32 mouse cellular contexts compared by ENCODE assay signal in the genomic region with DNA sequence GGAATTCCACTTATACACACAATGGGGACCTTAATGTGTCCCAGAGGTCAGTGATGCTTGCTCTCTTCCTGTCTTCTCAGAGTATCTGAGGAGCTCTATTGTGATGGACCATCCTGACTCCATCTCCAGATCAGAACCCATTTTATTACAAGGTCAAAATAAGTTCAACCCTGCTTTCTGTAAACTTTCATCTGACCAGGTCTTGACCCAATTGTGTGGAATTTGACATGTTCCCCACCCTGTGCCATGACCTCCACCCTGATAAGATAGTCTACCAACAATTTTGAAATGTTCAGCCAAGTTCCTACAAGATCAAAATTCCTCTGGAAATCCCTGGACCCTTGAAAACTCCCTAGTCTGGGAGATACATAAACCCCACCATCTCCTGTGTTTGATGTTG.
A peak's percentile ranks its signal among the peaks of the same experiment; 100 is the strongest.
DNase-seq lines count a peak whose midpoint lies in the region; ATAC-seq and TF ChIP-seq lines count a peak whose summit lies in the region.
"Had no signal": no experiment of that assay in that cellular context is flagged by ENCODE, and none has a peak within 500 bp of the region (broad histone marks: within the 10 kb centered on the region; RNA-seq: fewer than 3 reads in every experiment).

No protein-coding gene starts in this region.

- H3K27me3 ChIP-seq in heart, postnatal 0 days (ENCODE audit: control insufficient read depth, insufficient read depth, low read length) = no peaks in the 10 kb centered on the region
- no peaks in the 10 kb centered on the region for H3K27me3 ChIP-seq in liver, adult 2 months (ENCODE audit: control insufficient read depth, insufficient read depth, low read length)
- no peaks in the 10 kb centered on the region for H3K27me3 ChIP-seq in liver, embryonic 11.5 days (replicated peaks; ENCODE audit: control insufficient read depth, insufficient read depth, low read length)
- H3K27me3 ChIP-seq: CH12.LX; embryonic facial prominence, embryonic 13.5 days; forebrain, embryonic 15.5 days; hindbrain, embryonic 15.5 days; limb, embryonic 13.5 days; lung, embryonic 15.5 days; midbrain, embryonic 12.5 days; neural tube, embryonic 12.5 days had no signal

- no peaks in the 10 kb centered on the region for H3K9me3 ChIP-seq in heart, postnatal 0 days (replicated peaks; ENCODE audit: control insufficient read depth, low read length)
- no peaks in the 10 kb centered on the region for H3K9me3 ChIP-seq in liver, embryonic 11.5 days (ENCODE audit: control insufficient read depth, low read length)
- H3K9me3 ChIP-seq: embryonic facial prominence, embryonic 13.5 days; forebrain, embryonic 10.5 days; forebrain, embryonic 15.5 days; hindbrain, embryonic 10.5 days; hindbrain, embryonic 15.5 days; limb, embryonic 13.5 days; lung, embryonic 15.5 days; midbrain, embryonic 12.5 days; neural tube, embryonic 12.5 days had no signal

- TF ChIP-seq POLR2A in liver, adult 2 months (IDR thresholded peaks at IDR 0.05; ENCODE audit: extremely low read depth, insufficient read depth, low read length) = no peak

- no peak overlapping the region for H3K9ac ChIP-seq in heart, postnatal 0 days (replicated peaks; ENCODE audit: low read depth, low read length)
- no peak overlapping the region for H3K9ac ChIP-seq in liver, adult 2 months (ENCODE audit: low read depth, low read length)
- no peak overlapping the region for H3K9ac ChIP-seq in liver, embryonic 11.5 days (ENCODE audit: low read depth, low read length)
- H3K9ac ChIP-seq: embryonic facial prominence, embryonic 13.5 days; forebrain, embryonic 15.5 days; hindbrain, embryonic 15.5 days; limb, embryonic 13.5 days; liver, embryonic 14.5 days; lung, embryonic 15.5 days; midbrain, embryonic 12.5 days; neural tube, embryonic 12.5 days had no signal

- H3K27ac ChIP-seq in heart, postnatal 0 days (ENCODE audit: low read depth) = no peak overlapping the region
- H3K27ac ChIP-seq in liver, adult 2 months (replicated peaks; ENCODE audit: insufficient read depth, low read depth, low read length) = no peak overlapping the region
- H3K27ac ChIP-seq in liver, embryonic 11.5 days (ENCODE audit: low read depth, low read length) = no peak overlapping the region
- H3K27ac ChIP-seq: embryonic facial prominence, embryonic 13.5 days; forebrain, embryonic 10.5 days; forebrain, embryonic 15.5 days; heart, adult 2 months; hindbrain, embryonic 10.5 days; hindbrain, embryonic 15.5 days; limb, embryonic 13.5 days; liver, embryonic 14.5 days; lung, embryonic 15.5 days; midbrain, embryonic 12.5 days; neural tube, embryonic 12.5 days had no signal

- no peak for TF ChIP-seq CTCF in heart, postnatal 0 days (IDR thresholded peaks at IDR 0.05; ENCODE audit: low read depth)
- TF ChIP-seq CTCF in liver, adult 2 months (IDR thresholded peaks at IDR 0.05; ENCODE audit: low read depth, low read length) = no peak

- H3K4me1 ChIP-seq in heart, postnatal 0 days (ENCODE audit: control insufficient read depth, insufficient read depth) = no peaks in the 10 kb centered on the region
- H3K4me1 ChIP-seq in liver, adult 2 months (ENCODE audit: control insufficient read depth, insufficient read depth, low read length) = no peaks in the 10 kb centered on the region
- H3K4me1 ChIP-seq in liver, embryonic 11.5 days (replicated peaks; ENCODE audit: control insufficient read depth, insufficient read depth, low read length) = no peaks in the 10 kb centered on the region
- H3K4me1 ChIP-seq: embryonic facial prominence, embryonic 13.5 days; forebrain, embryonic 15.5 days; hindbrain, embryonic 15.5 days; limb, embryonic 13.5 days; midbrain, embryonic 12.5 days; neural tube, embryonic 12.5 days had no signal

- peak; percentile 60; the same call in 1 of the 2 replicates for TF ChIP-seq EP300 in heart, postnatal 0 days (IDR thresholded peaks at IDR 0.05; ENCODE audit: low read depth)

- peak; percentile 27 for ATAC-seq in heart, postnatal 0 days (ENCODE audit: insufficient read depth, low read depth)
- ATAC-seq in liver, embryonic 11.5 days (replicated peaks; ENCODE audit: low FRiP score) = no peak
- ATAC-seq: activated CD4-positive, CD25-positive, alpha-beta regulatory T cell, adult 4 months; forebrain, embryonic 15.5 days; inflammation-experienced regulatory T-cells, adult 6 months had no signal

- no peak overlapping the region for H3K4me2 ChIP-seq in heart, postnatal 0 days (ENCODE audit: low read depth, low read length)
- H3K4me2 ChIP-seq in liver, embryonic 11.5 days = no peak overlapping the region
- H3K4me2 ChIP-seq: embryonic facial prominence, embryonic 13.5 days; forebrain, embryonic 15.5 days; hindbrain, embryonic 15.5 days; limb, embryonic 13.5 days; lung, embryonic 15.5 days; midbrain, embryonic 12.5 days; neural tube, embryonic 12.5 days had no signal

- H3K4me3 ChIP-seq in heart, postnatal 0 days (ENCODE audit: low read depth, low read length) = no peak overlapping the region
- no peak overlapping the region for H3K4me3 ChIP-seq in liver, adult 2 months (ENCODE audit: insufficient read depth, low read depth, low read length)
- no peak overlapping the region for H3K4me3 ChIP-seq in liver, embryonic 11.5 days (ENCODE audit: low read depth, low read length)
- H3K4me3 ChIP-seq: embryonic facial prominence, embryonic 13.5 days; forebrain, embryonic 10.5 days; forebrain, embryonic 15.5 days; heart, adult 2 months; hindbrain, embryonic 10.5 days; hindbrain, embryonic 15.5 days; limb, embryonic 13.5 days; lung, embryonic 15.5 days; megakaryocyte, embryonic 14.5 days; midbrain, embryonic 12.5 days; myocyte; neural tube, embryonic 12.5 days had no signal

- no peaks in the 10 kb centered on the region for H3K36me3 ChIP-seq in heart, postnatal 0 days (replicated peaks; ENCODE audit: control insufficient read depth, insufficient read depth, low read length)
- no peaks in the 10 kb centered on the region for H3K36me3 ChIP-seq in liver, adult 2 months (ENCODE audit: control insufficient read depth, insufficient read depth, low read length)
- H3K36me3 ChIP-seq in liver, embryonic 11.5 days (ENCODE audit: control insufficient read depth, insufficient read depth, low read length) = no peaks in the 10 kb centered on the region
- H3K36me3 ChIP-seq: embryonic facial prominence, embryonic 13.5 days; forebrain, embryonic 10.5 days; forebrain, embryonic 15.5 days; hindbrain, embryonic 10.5 days; hindbrain, embryonic 15.5 days; limb, embryonic 13.5 days; lung, embryonic 15.5 days; midbrain, embryonic 12.5 days; neural tube, embryonic 12.5 days had no signal

- no peaks in the 10 kb centered on the region for H3K79me2 ChIP-seq in liver, adult 2 months (ENCODE audit: control insufficient read depth, insufficient read depth, low read length)

- peak; percentile 23 for DNase-seq in adrenal gland, adult 2 months
- no peak for DNase-seq in adrenal gland, postnatal 4 days (ENCODE audit: low spot score in 2 of 2)
- DNase-seq in heart, postnatal 0 days (ENCODE audit: low spot score) = peak; percentile 31
- no peak for DNase-seq in heart, adult 9 months (ENCODE audit: low spot score in 2 of 2)
- DNase-seq in liver, adult 2 months (ENCODE audit: extremely low read depth, low read depth, low spot score) = peak; percentile 17
- DNase-seq in liver, embryonic 11.5 days (ENCODE audit: low spot score) = no peak
- peak; percentile 12 for DNase-seq in lung, postnatal 25 days (ENCODE audit: low spot score)
- DNase-seq in lung, postnatal 14 days = no peak
- DNase-seq: adrenal gland, adult 8-10 months; cerebellum, adult 18-20 months; cerebellum, postnatal 10 days; gastrocnemius, postnatal 36 days; heart, adult 2 months; heart, postnatal 10 days; right cerebral cortex, adult 18-20 months; spleen, adult 18-20 months; thymus, postnatal 14 days had no signal

Comparison
In these comparisons a context has a peak if more than half of its experiments do, and no peak if none do; other contexts are left out.
1. DNase-seq: peak in adrenal gland, adult 2 months (single experiment), heart, postnatal 0 days (single experiment), liver, adult 2 months (single experiment) and lung, postnatal 25 days (single experiment); none in adrenal gland, postnatal 4 days (0 of 2), heart, adult 9 months (0 of 2), liver, embryonic 11.5 days (single experiment) and lung, postnatal 14 days (single experiment).